Mouse (Mus musculus): ENCODE measurements around the gene Tmem265.
A peak's percentile ranks its signal among the peaks of the same experiment; 100 is the strongest.

Gene Tmem265

GRCm38 (mm10) chr7:127561340-127561858 is at the start of gene Tmem265:
Gene Tmem265, plus strand, starts transcription at chr7:127561390.
- DNase-seq (ENCODE audit: low read depth): no peak

GRCm38 (mm10) chr7:127511808-127512230 is 49.4 kb upstream of the Tmem265 start, which contains the start of gene Srcap:
Gene Srcap, plus strand, starts transcription at chr7:127511983.
- DNase-seq (ENCODE audit: low read depth): peak; percentile 92

GRCm38 (mm10) chr7:127512231-127513015 is 48.8 kb upstream of the Tmem265 start:
- DNase-seq (ENCODE audit: low read depth): peak; percentile 53

- no peak for DNase-seq (ENCODE audit: low read depth)
Observed at GRCm38 (mm10) chr7:127513016-127513390, 48.2 kb upstream of the Tmem265 start.

GRCm38 (mm10) chr7:127513781-127514180 is 47.4 kb upstream of the Tmem265 start:
- DNase-seq (ENCODE audit: low read depth): no peak

GRCm38 (mm10) chr7:127515846-127516245 is 45.3 kb upstream of the Tmem265 start:
- no peak for DNase-seq (ENCODE audit: low read depth)

GRCm38 (mm10) chr7:127516344-127516743 is 44.8 kb upstream of the Tmem265 start:
- no peak for DNase-seq (ENCODE audit: low read depth)

GRCm38 (mm10) chr7:127519284-127519683 is 41.9 kb upstream of the Tmem265 start, which contains the start of gene Gm42715:
Gene Gm42715, plus strand, starts transcription at chr7:127519584.
- no peak for DNase-seq (ENCODE audit: low read depth)

- DNase-seq (ENCODE audit: low read depth): no peak
Observed at GRCm38 (mm10) chr7:127541671-127542070, 19.5 kb upstream of the Tmem265 start.

DNA sequence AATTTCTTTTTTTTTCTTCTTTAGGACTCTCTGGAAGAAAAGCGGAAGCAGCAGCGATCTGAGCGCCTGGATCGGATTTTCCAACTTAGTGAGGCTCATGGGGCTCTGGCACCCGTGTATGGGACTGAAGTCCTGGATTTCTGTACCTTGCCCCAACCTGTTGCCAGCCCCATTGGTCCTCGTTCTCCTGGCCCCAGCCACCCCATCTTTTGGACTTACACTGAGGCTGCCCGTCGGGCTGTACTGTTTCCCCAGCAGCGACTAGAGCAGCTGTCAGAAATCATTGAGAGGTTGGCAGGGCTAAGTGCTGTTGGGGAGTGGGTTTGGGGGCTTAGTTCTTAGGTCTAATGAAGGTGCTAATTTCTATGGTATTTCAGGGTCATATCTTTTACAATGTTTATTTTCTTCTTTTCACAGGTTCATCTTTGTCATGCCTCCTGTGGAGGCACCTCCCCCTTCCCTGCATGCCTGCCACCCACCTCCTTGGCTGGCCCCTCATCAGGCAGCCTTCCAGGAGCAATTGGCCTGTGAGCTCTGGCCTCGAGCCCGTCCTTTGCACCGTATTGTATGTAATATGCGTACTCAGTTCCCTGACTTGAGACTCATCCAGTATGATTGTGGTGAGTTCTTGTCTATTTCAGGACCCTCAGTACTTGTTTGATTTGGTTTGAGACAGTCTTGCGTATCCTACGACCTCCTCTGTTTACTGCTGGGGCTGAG is 11.9 kb upstream of the Tmem265 start:
- no peak for DNase-seq (ENCODE audit: low read depth)

GRCm38 (mm10) chr7:127551558-127551957 is 9.6 kb upstream of the Tmem265 start:
- DNase-seq (ENCODE audit: low read depth): no peak

DNA sequence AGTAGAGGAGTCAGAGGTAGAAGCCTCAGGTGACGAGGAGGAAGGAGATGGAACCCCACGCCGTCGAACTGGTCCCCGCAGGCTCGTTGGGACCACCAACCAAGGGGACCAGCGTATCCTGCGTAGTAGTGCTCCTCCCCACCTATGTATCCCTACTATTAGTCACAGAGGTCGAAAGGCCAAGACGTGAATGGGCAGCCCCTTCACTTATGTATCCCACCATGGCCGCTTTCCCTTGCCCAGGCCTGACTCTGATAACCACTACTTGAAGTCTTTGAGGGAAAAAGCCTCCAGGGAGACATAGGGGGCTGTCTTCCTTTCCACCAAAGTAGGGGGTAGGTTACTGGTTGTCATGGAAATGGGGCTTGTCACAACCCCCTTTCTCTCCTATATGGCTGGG is 610 bp upstream of the Tmem265 start:
- DNase-seq (ENCODE audit: low read depth): no peak

GRCm38 (mm10) chr7:127564381-127565150 is 3.4 kb downstream of the Tmem265 start:
- peak; percentile 41 for DNase-seq (ENCODE audit: low read depth)

GRCm38 (mm10) chr7:127572895-127573471 is 11.8 kb downstream of the Tmem265 start, which contains the start of gene Phkg2:
Gene Phkg2, plus strand, starts transcription at chr7:127573340.
- DNase-seq (ENCODE audit: low read depth): peak; percentile 97

GRCm38 (mm10) chr7:127573503-127574008 is 12.4 kb downstream of the Tmem265 start:
- no peak for DNase-seq (ENCODE audit: low read depth)

GRCm38 (mm10) chr7:127574115-127574514 is 12.9 kb downstream of the Tmem265 start:
- DNase-seq (ENCODE audit: low read depth): no peak

GRCm38 (mm10) chr7:127583260-127583659 is 22.1 kb downstream of the Tmem265 start:
- no peak for DNase-seq (ENCODE audit: low read depth)

- no peak for DNase-seq (ENCODE audit: low read depth)
Observed at GRCm38 (mm10) chr7:127585031-127585430, 23.8 kb downstream of the Tmem265 start.

DNA sequence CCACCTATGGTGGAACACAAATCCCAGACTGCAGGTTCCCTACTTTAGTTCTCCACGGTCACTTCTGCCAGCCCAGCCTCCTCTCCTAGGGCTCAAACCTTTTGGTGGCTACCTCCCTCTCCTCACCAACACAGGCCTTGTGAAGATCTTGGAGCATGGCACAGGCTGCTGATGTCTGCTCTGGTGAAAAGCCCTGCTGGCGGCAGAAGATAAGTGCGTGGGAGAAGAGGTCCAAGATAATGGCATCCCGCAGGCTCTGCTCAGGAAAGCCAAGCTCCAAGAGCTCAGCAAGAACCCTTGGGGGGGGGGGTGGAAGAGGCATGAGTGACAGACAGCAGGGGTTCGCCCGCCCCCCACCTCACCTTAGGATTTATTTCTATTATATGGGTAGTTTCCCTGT is 25.0 kb downstream of the Tmem265 start:
- no peak for DNase-seq (ENCODE audit: low read depth)

- no peak for DNase-seq (ENCODE audit: low read depth)
Observed at GRCm38 (mm10) chr7:127587196-127587595, 26.0 kb downstream of the Tmem265 start.
